Mouse (Mus musculus) liver (tissue): ENCODE data around the gene Sap30l.

Source experiments
- DNase-seq: peaks from one replicate; pipeline ENCODE4 v3.0.0-alpha.2; 2020; ENCODE audit warnings: mixed read lengths

Sap30l gene

GRCm38 (mm10) chr11:57800971-57801765 is at the start of gene Sap30l:
TSS of gene Sap30l (plus strand) at chr11:57801637.
- peak; percentile 97 for DNase-seq

GRCm38 (mm10) chr11:57753538-57754203 is 47.8 kb upstream of the Sap30l start:
- DNase-seq: no peak

- no peak for DNase-seq
Observed at GRCm38 (mm10) chr11:57758621-57759020, 42.8 kb upstream of the Sap30l start.

- DNase-seq: no peak
Observed at GRCm38 (mm10) chr11:57760509-57761058, 40.9 kb upstream of the Sap30l start.

- DNase-seq: no peak
Observed at GRCm38 (mm10) chr11:57761347-57761746, 40.1 kb upstream of the Sap30l start.

- no peak for DNase-seq
Observed at GRCm38 (mm10) chr11:57764124-57764523, 37.3 kb upstream of the Sap30l start.

GRCm38 (mm10) chr11:57766617-57767016 is 34.8 kb upstream of the Sap30l start:
- no peak for DNase-seq

GRCm38 (mm10) chr11:57767171-57767570 is 34.3 kb upstream of the Sap30l start:
- DNase-seq: no peak

- DNase-seq: no peak
Observed at GRCm38 (mm10) chr11:57770776-57771175, 30.7 kb upstream of the Sap30l start.

GRCm38 (mm10) chr11:57771676-57772075 is 29.8 kb upstream of the Sap30l start:
- no peak for DNase-seq

- no peak for DNase-seq
Observed at GRCm38 (mm10) chr11:57773479-57773878, 28.0 kb upstream of the Sap30l start.

- DNase-seq: no peak
Observed at GRCm38 (mm10) chr11:57773936-57774335, 27.5 kb upstream of the Sap30l start.

GRCm38 (mm10) chr11:57775868-57776267 is 25.6 kb upstream of the Sap30l start:
- DNase-seq: no peak

GRCm38 (mm10) chr11:57776546-57776945 is 24.9 kb upstream of the Sap30l start:
- no peak for DNase-seq

GRCm38 (mm10) chr11:57778349-57778748 is 23.1 kb upstream of the Sap30l start:
- DNase-seq: peak; percentile 63

GRCm38 (mm10) chr11:57779824-57780223 is 21.6 kb upstream of the Sap30l start:
- no peak for DNase-seq

GRCm38 (mm10) chr11:57786616-57787418 is 14.6 kb upstream of the Sap30l start:
- DNase-seq: no peak

- peak; percentile 80 for DNase-seq
Observed at GRCm38 (mm10) chr11:57787913-57788312, 13.5 kb upstream of the Sap30l start.

- DNase-seq: peak; percentile 38
Observed at GRCm38 (mm10) chr11:57790866-57791535, 10.4 kb upstream of the Sap30l start.

- no peak for DNase-seq
Observed at GRCm38 (mm10) chr11:57795086-57795485, 6.4 kb upstream of the Sap30l start.

- no peak for DNase-seq
Observed at GRCm38 (mm10) chr11:57797828-57798227, 3.6 kb upstream of the Sap30l start.

GRCm38 (mm10) chr11:57799456-57799855 is 2.0 kb upstream of the Sap30l start:
- DNase-seq: no peak
